ENCODE assay signal across 13 mouse cellular contexts in the genomic region with DNA sequence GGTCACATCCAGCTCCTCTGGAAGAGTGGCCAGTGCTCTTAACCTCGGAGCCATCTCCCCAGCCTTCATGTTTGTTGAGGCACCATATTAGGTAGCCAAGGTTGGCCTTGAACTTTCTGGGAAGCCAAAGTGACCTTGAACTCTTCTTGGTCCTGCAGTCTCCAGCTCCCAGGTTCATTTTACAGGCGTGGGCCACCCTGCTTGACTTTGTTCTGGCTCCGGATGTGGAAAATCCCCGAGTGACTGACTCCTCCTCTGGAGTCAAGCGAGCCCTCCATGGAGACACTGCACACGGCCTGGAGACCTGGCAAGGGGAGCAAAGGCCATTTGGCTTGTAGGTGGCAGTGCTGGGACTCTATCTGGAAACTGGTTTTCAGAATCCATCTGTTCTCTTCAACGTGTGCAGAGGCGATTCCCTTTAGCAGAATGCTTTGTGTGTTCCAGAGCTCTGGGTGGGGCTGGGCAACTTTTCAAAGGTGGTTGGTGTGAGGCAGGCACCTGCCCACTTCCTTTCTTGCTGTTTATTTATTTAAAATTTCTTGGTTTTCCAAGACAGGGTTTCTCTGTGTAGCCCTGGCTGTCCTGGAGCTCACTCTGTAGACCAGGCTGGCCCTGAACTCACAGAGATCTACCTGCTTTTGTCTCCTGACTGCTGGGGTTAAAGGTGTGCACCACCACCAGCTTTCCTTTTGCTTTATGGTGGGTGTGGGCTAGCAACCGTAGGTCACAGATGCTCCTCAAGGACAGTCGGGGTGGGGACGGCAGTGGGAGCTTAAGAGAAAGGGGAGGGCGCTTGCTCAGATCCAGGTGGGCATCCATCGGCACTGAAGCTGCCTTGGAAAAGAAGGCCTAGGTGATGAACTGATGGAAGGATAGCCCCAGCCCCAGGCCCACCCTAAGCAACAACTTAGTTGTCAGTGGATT. TPM values are rescaled to one million over a fixed set of nuclear protein-coding genes. Genes with fewer than 3 reads are reported as not detected.
DNase-seq lines count a peak whose midpoint lies in the region; ATAC-seq and TF ChIP-seq lines count a peak whose summit lies in the region.
"Had no signal": no experiment of that assay in that cellular context is flagged by ENCODE, and none has a peak within 500 bp of the region (broad histone marks: within the 10 kb centered on the region; RNA-seq: fewer than 3 reads in every experiment).

No protein-coding gene starts in this region.

- H3K9me3 ChIP-seq in hindbrain, postnatal 0 days (ENCODE audit: low read length), result no peaks in the 10 kb centered on the region
- H3K9me3 ChIP-seq in hindbrain, embryonic 11.5 days (ENCODE audit: control insufficient read depth, low read length), result no peaks in the 10 kb centered on the region
- no peaks in the 10 kb centered on the region for H3K9me3 ChIP-seq in stomach, postnatal 0 days (ENCODE audit: control insufficient read depth, low read length)
- H3K9me3 ChIP-seq: heart, embryonic 12.5 days had no signal

- TF ChIP-seq CTCF in hindbrain, postnatal 0 days (IDR thresholded peaks at IDR 0.05; ENCODE audit: low read depth), result no peak
- no peak for TF ChIP-seq CTCF in stomach, postnatal 0 days (IDR thresholded peaks at IDR 0.05; ENCODE audit: low read depth)

- no peak for TF ChIP-seq EP300 in stomach, postnatal 0 days (optimal IDR thresholded peaks at IDR 0.05)

- H3K9ac ChIP-seq in hindbrain, postnatal 0 days (replicated peaks; ENCODE audit: low read length), result no peak overlapping the region
- H3K9ac ChIP-seq in hindbrain, embryonic 11.5 days (ENCODE audit: low read depth, low read length), result no peak overlapping the region
- H3K9ac ChIP-seq in stomach, postnatal 0 days (ENCODE audit: low read length), result no peak overlapping the region
- H3K9ac ChIP-seq: heart, embryonic 12.5 days had no signal

- H3K4me1 ChIP-seq in hindbrain, postnatal 0 days (ENCODE audit: insufficient read depth, low read length), result no peaks in the 10 kb centered on the region
- H3K4me1 ChIP-seq in hindbrain, embryonic 11.5 days (replicated peaks; ENCODE audit: control insufficient read depth, insufficient read depth, low read length), result peaks cover 2% of the 10 kb centered on the region; the same call in 1 of the 2 replicates
- H3K4me1 ChIP-seq in stomach, postnatal 0 days (replicated peaks; ENCODE audit: control insufficient read depth, insufficient read depth), result 0 out of 2 replicates have a peak, but pooled peaks cover 4% of the 10 kb centered on the region

- H3K4me3 ChIP-seq in hindbrain, postnatal 0 days (ENCODE audit: low read length), result no peak overlapping the region
- no peak overlapping the region for H3K4me3 ChIP-seq in hindbrain, embryonic 11.5 days (ENCODE audit: low read depth, low read length)
- no peak overlapping the region for H3K4me3 ChIP-seq in stomach, postnatal 0 days (ENCODE audit: low read depth, low read length)
- H3K4me3 ChIP-seq: heart, embryonic 12.5 days had no signal

- DNase-seq in hindbrain, postnatal 0 days (ENCODE audit: low spot score), result no peak
- no peak for DNase-seq in hindbrain, embryonic 11.5 days (ENCODE audit: low spot score)
- DNase-seq in layer of hippocampus, adult 9-11 months, result peak; percentile 43
- DNase-seq in layer of hippocampus, postnatal 14 days (ENCODE audit: low spot score in 2 of 2), result no peak
- DNase-seq in ZHBTc4 (ENCODE audit: low read depth, low spot score), result peak; percentile 68
- peak; percentile 74 for DNase-seq in stomach, postnatal 0 days (ENCODE audit: low spot score)
- DNase-seq in ovary, postnatal 36 days (ENCODE audit: low spot score), result no peak
- DNase-seq: cerebellum, adult 9-10 months; gastrocnemius, postnatal 36 days; heart, postnatal 36 days had no signal

- H3K4me2 ChIP-seq in hindbrain, postnatal 0 days (ENCODE audit: low read depth, low read length), result no peak overlapping the region
- H3K4me2 ChIP-seq in hindbrain, embryonic 11.5 days (replicated peaks; ENCODE audit: low read depth, low read length), result no peak overlapping the region
- no peak overlapping the region for H3K4me2 ChIP-seq in stomach, postnatal 0 days (replicated peaks; ENCODE audit: low read depth)
- H3K4me2 ChIP-seq: heart, embryonic 12.5 days; liver, embryonic 11.5 days had no signal

- 0 out of 2 replicates have a peak, but pooled peaks have one; percentile 2 for ATAC-seq in hindbrain, postnatal 0 days
- ATAC-seq in hindbrain, embryonic 11.5 days (ENCODE audit: low FRiP score), result no peak
- peak; percentile 61 for ATAC-seq in stomach, postnatal 0 days (ENCODE audit: low FRiP score, low TSS enrichment)
- ATAC-seq: midbrain, embryonic 16.5 days had no signal

- no peaks in the 10 kb centered on the region for H3K36me3 ChIP-seq in hindbrain, postnatal 0 days (ENCODE audit: insufficient read depth, low read length)
- no peaks in the 10 kb centered on the region for H3K36me3 ChIP-seq in hindbrain, embryonic 11.5 days (ENCODE audit: control insufficient read depth, insufficient read depth, low read length)
- no peaks in the 10 kb centered on the region for H3K36me3 ChIP-seq in stomach, postnatal 0 days (ENCODE audit: control insufficient read depth, insufficient read depth, low read length)
- H3K36me3 ChIP-seq: heart, embryonic 12.5 days had no signal

- H3K27ac ChIP-seq in hindbrain, postnatal 0 days, result no peak overlapping the region
- no peak overlapping the region for H3K27ac ChIP-seq in hindbrain, embryonic 11.5 days (ENCODE audit: low read depth, low read length)
- H3K27ac ChIP-seq in stomach, postnatal 0 days (replicated peaks), result peak overlapping the region; percentile 69; the same call in 1 of the 2 replicates

- 79% methylated on average over 13 of the region's 13 CpGs for WGBS in hindbrain, postnatal 0 days
- 84% methylated on average over 13 of the region's 13 CpGs for WGBS in hindbrain, embryonic 11.5 days
- 60% methylated on average over 13 of the region's 13 CpGs for WGBS in stomach, postnatal 0 days

- no peaks in the 10 kb centered on the region for H3K27me3 ChIP-seq in hindbrain, postnatal 0 days (ENCODE audit: insufficient read depth, low read length)
- no peaks in the 10 kb centered on the region for H3K27me3 ChIP-seq in hindbrain, embryonic 11.5 days (ENCODE audit: control insufficient read depth, insufficient read depth, low read length)
- no peaks in the 10 kb centered on the region for H3K27me3 ChIP-seq in stomach, postnatal 0 days (ENCODE audit: control insufficient read depth, insufficient read depth, low read length)
- H3K27me3 ChIP-seq: heart, embryonic 12.5 days had no signal

RNA-seq across cellular contexts. Expression of a gene that starts 30.8 kb away (rescaled TPM):
- total RNA-seq in hindbrain, postnatal 0 days (2014; rRNA removed), result 228 and 259 TPM in 2 replicates
- polyA plus RNA-seq in hindbrain, postnatal 0 days (2015; fragmentation: Nextera tagmentation; extraction: Ambion mirVana), result 10.7 and 11.2 TPM in 2 replicates
- polyA plus RNA-seq in hindbrain, embryonic 11.5 days (2014; fragmentation: Nextera tagmentation; extraction: Ambion mirVana), result 4.0 and 5.0 TPM in 2 replicates
- 100 to 1,000 TPM; 299 to 316 TPM for total RNA-seq in layer of hippocampus, postnatal 14 days (2021)
- 1.7 and 1.8 TPM in 2 replicates for polyA plus RNA-seq in stomach, postnatal 0 days (2015; fragmentation: Nextera tagmentation; extraction: Ambion mirVana)

Comparison
In these comparisons a context has a peak if more than half of its experiments do, and no peak if none do; other contexts are left out.
1. DNase-seq: peak in layer of hippocampus, adult 9-11 months (single experiment), ZHBTc4 (single experiment) and stomach, postnatal 0 days (single experiment); none in hindbrain, postnatal 0 days (single experiment), hindbrain, embryonic 11.5 days (single experiment), layer of hippocampus, postnatal 14 days (0 of 2) and ovary, postnatal 36 days (single experiment).